Mouse (Mus musculus) urinary bladder, postnatal 0 days (tissue): Measurements from ENCODE around the gene Zbtb37. TPM values are rescaled to one million over a fixed set of nuclear protein-coding genes. Genes with fewer than 3 reads are reported as not detected.

Experiments
- polyA plus RNA-seq: library from polyadenylated mRNA; unstranded; fragments of >200 nt; fragmentation: Nextera tagmentation; extraction: Ambion mirVana; gene quantifications from 2 replicates; pipeline ENCODE4 v1.2.1, GENCODE M21; 2015

Gene Zbtb37
- 4.1 and 4.4 TPM in 2 replicates for polyA plus RNA-seq

DNA sequence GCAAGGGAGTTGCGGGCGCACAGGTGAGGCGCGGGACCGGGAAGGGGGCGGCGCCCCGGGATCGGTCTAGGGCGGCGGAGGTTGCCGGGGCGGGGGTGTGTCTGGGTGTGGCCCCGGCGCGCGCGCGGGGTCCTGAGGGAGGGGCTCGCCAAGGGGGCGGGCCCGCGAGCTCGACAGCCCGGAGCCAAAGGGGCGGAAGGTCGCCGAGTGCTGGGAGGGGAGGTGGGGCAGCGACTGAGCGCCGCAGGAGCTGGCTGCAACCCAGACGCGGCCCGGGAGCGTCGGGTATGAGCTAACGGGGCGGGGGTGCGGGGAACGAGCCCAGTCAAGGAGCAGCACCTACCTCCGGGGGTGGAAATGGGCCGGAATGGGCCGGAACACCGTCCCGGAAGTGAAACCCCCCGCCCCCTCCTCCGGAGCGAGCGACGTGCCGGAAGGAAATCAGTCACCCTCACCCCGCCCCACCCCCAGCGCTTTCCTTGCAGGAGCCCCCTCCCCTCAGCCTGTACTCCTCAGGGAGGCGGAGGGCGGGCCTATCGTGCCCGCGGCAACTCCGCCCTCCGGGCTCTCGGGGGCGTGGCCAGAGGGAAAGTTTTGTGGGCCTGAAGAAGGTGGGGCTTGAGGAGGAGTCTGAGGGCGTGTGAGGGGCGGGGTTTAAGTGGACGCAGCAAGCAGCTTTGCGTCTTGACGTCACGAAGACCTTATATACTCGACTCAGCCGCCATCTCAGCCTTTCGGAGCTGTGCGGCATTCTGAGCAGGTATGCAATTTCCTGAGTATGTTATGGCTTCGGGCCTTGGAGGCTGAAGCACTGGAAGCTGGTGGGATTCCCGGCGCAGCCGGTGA, at the start of gene Zbtb37:
TSS of gene Zbtb37 (minus strand) at position 415 of the 846 bp plus-strand sequence.

DNA sequence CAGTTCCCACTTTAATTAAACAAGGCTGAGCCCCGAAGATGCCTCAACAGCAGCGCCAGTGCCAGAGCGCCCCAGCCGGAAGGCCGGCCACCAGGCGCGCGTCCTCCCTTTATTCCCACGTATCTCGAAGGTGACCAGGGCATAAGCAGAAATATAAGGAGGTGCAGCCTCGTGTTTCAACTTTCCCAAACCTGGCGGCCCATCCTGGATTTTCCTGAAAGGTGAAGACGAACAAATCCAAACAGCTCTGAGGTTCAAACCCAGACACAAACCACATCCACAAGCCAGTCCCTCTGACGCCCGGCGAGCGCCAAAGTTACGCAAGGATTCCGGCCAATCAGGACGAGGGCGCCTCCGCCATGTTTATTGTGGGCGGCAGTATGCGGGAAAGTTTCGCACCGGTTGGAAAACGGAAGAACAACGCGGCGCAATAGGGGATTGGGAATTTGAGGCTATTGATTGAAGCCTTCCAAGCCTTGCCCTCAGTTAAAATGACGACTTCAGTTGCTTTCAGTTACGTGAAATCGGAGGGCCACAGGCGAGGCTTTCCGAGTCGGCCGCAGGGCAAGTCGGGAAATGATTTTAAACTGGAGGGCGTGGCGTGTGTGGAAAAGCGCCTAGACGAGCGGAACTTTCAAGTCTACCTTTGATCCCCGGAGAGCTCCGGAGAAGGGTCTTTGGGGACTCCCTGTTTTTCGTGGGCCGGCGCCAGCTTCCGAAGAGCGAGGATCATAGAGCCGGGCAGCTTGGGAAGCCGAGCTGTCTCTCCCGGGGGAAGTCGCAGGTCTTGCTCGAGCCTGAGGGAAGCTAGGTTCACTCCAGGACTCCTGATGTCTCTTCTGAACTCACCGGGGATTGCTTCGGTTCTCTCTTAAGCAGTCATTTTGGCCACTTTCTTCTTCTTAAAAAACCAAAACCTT, 36.0 kb upstream of the Zbtb37 start, which contains the start of the genes Dars2 and Cenpl:
TSS of gene Dars2 (minus strand) at position 307 of the 920 bp plus-strand sequence.
TSS of gene Cenpl (plus strand) at position 362 of the 920 bp plus-strand sequence.

DNA sequence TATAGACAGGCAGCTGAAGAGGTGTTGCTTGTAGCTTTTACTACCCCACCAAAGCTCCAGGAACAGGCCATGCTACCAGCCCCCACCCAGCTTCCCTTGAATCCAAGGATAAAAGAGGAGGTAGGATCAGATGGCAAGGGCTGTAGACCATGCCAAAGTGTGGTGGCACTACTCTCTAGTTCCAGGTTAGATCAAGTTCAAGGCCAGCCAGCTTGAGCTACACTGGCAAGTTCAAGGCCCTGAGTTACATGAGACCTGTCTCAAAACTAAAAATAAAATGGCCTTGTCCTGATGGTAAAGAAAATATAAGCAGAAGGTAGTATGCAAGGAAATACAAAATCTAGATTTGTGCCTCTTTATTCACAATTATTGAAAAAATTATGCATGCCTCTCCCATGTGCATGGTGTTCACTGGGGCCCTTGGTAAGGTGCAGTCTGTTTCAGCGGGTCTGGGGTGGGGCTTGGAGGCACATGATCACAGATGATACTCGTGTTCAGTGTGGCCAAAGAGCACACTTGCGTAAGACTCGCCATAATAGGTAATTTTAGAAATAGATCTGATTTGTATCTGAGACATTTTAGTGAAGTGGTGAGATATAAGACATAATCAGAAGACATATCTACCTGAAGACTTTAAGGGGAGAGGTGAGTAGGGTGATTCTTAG, 56.4 kb downstream of the Zbtb37 start, which contains the start of gene Serpinc1:
TSS of gene Serpinc1 (plus strand) at position 515 of the 665 bp plus-strand sequence.

Other genes with a start within 250 kb of the Zbtb37 start
- 32.6 and 36.8 TPM in 2 replicates for gene Rabgap1l, start 241.6 kb downstream of the Zbtb37 start, polyA plus RNA-seq
- gene Rc3h1, start 128.4 kb downstream of the Zbtb37 start, polyA plus RNA-seq, result 4.0 and 4.3 TPM in 2 replicates
- 1.2 and 1.9 TPM in 2 replicates for gene Serpinc1, start 56.3 kb downstream of the Zbtb37 start, polyA plus RNA-seq
- gene Dars2, start 35.8 kb upstream of the Zbtb37 start, polyA plus RNA-seq, result 13.5 and 14.2 TPM in 2 replicates
- gene Cenpl, start 35.9 kb upstream of the Zbtb37 start, polyA plus RNA-seq, result 6.4 and 7.8 TPM in 2 replicates
- gene Klhl20, start 96.7 kb upstream of the Zbtb37 start, polyA plus RNA-seq, result 8.1 and 9.1 TPM in 2 replicates
- 0.04 and 0.28 TPM in 2 replicates for gene Ankrd45, start 107.8 kb upstream of the Zbtb37 start, polyA plus RNA-seq
- not detected in 2 replicates for gene Tex50, start 124.5 kb upstream of the Zbtb37 start, polyA plus RNA-seq
- gene Prdx6, start 216.4 kb upstream of the Zbtb37 start, polyA plus RNA-seq, result 136 and 151 TPM in 2 replicates